Mouse (Mus musculus): ENCODE results near the gene 6030445D17Rik. TPM values are rescaled to one million over a fixed set of nuclear protein-coding genes. Genes with fewer than 3 reads are reported as not detected.

Gene 6030445D17Rik
- polyA plus RNA-seq, 1 experiment = 0.87 TPM

- 74% methylated on average over 1 of the region's 1 CpGs for WGBS
- Histone ChIP-seq H3K4me3 (replicated peaks; ENCODE audit: control insufficient read depth, low read depth, low read length) (no peak overlapping the region), H3K4me1 (ENCODE audit: control insufficient read depth, insufficient read depth, low read length) (no peaks in the 10 kb centered on the region), H3K27ac (ENCODE audit: control insufficient read depth, insufficient read depth, low read depth, low read length, poor library complexity) (no peak overlapping the region)
- TF ChIP-seq CTCF (IDR thresholded peaks at IDR 0.05; ENCODE audit: control insufficient read depth, insufficient read depth, low read length) = no peak
- TF ChIP-seq POLR2A (IDR thresholded peaks at IDR 0.05; ENCODE audit: borderline replicate concordance, control insufficient read depth, low read depth, low read length) = no peak
Observed at GRCm38 (mm10) chr4:136476692-136477091, 14.6 kb downstream of the 6030445D17Rik start.

- Histone ChIP-seq H3K4me1 (ENCODE audit: control insufficient read depth, insufficient read depth, low read length) (no peaks in the 10 kb centered on the region), H3K4me3 (replicated peaks; ENCODE audit: control insufficient read depth, low read depth, low read length) (no peak overlapping the region), H3K27ac (ENCODE audit: control insufficient read depth, insufficient read depth, low read depth, low read length, poor library complexity) (no peak overlapping the region)
- WGBS = 81% methylated on average over 2 of the region's 2 CpGs
- TF ChIP-seq CTCF (IDR thresholded peaks at IDR 0.05; ENCODE audit: control insufficient read depth, insufficient read depth, low read length) (no peak), POLR2A (IDR thresholded peaks at IDR 0.05; ENCODE audit: borderline replicate concordance, control insufficient read depth, low read depth, low read length) (no peak)
Observed at GRCm38 (mm10) chr4:136486549-136486948, 24.5 kb downstream of the 6030445D17Rik start.

GRCm38 (mm10) chr4:136495993-136496392 is 33.9 kb downstream of the 6030445D17Rik start:
- H3K27ac ChIP-seq (ENCODE audit: control insufficient read depth, insufficient read depth, low read depth, low read length, poor library complexity) = no peak overlapping the region
- no peaks in the 10 kb centered on the region for H3K4me1 ChIP-seq (ENCODE audit: control insufficient read depth, insufficient read depth, low read length)
- H3K4me3 ChIP-seq (replicated peaks; ENCODE audit: control insufficient read depth, low read depth, low read length) = no peak overlapping the region
- TF ChIP-seq CTCF (IDR thresholded peaks at IDR 0.05; ENCODE audit: control insufficient read depth, insufficient read depth, low read length) (no peak), POLR2A (IDR thresholded peaks at IDR 0.05; ENCODE audit: borderline replicate concordance, control insufficient read depth, low read depth, low read length) (no peak)

- Histone ChIP-seq H3K27ac (ENCODE audit: control insufficient read depth, insufficient read depth, low read depth, low read length, poor library complexity) (no peak overlapping the region), H3K4me1 (ENCODE audit: control insufficient read depth, insufficient read depth, low read length) (no peaks in the 10 kb centered on the region; the same call in 1 of the 2 replicates), H3K4me3 (replicated peaks; ENCODE audit: control insufficient read depth, low read depth, low read length) (no peak overlapping the region)
- TF ChIP-seq POLR2A (IDR thresholded peaks at IDR 0.05; ENCODE audit: borderline replicate concordance, control insufficient read depth, low read depth, low read length) (no peak), CTCF (IDR thresholded peaks at IDR 0.05; ENCODE audit: control insufficient read depth, insufficient read depth, low read length) (no peak)
- 14% methylated on average over 2 of the region's 2 CpGs for WGBS
Observed at GRCm38 (mm10) chr4:136505426-136506215, 43.6 kb downstream of the 6030445D17Rik start.

- WGBS = 62% methylated on average over 1 of the region's 1 CpGs
- no peak for TF ChIP-seq CTCF (IDR thresholded peaks at IDR 0.05; ENCODE audit: control insufficient read depth, insufficient read depth, low read length)
- no peak for TF ChIP-seq POLR2A (IDR thresholded peaks at IDR 0.05; ENCODE audit: borderline replicate concordance, control insufficient read depth, low read depth, low read length)
- Histone ChIP-seq H3K4me1 (ENCODE audit: control insufficient read depth, insufficient read depth, low read length) (no peaks in the 10 kb centered on the region; the same call in 1 of the 2 replicates), H3K27ac (ENCODE audit: control insufficient read depth, insufficient read depth, low read depth, low read length, poor library complexity) (no peak overlapping the region), H3K4me3 (replicated peaks; ENCODE audit: control insufficient read depth, low read depth, low read length) (no peak overlapping the region)
Observed at GRCm38 (mm10) chr4:136509857-136510256, 47.8 kb downstream of the 6030445D17Rik start.

- no peaks in the 10 kb centered on the region for H3K4me1 ChIP-seq (ENCODE audit: control insufficient read depth, insufficient read depth, low read length)
- no peak for TF ChIP-seq CTCF (IDR thresholded peaks at IDR 0.05; ENCODE audit: control insufficient read depth, insufficient read depth, low read length)
- TF ChIP-seq POLR2A (IDR thresholded peaks at IDR 0.05; ENCODE audit: borderline replicate concordance, control insufficient read depth, low read depth, low read length) = no peak
- no peak overlapping the region for H3K4me3 ChIP-seq (replicated peaks; ENCODE audit: control insufficient read depth, low read depth, low read length)
- H3K27ac ChIP-seq (ENCODE audit: control insufficient read depth, insufficient read depth, low read depth, low read length, poor library complexity) = no peak overlapping the region
- WGBS = 45% methylated on average over 4 of the region's 4 CpGs
Observed at GRCm38 (mm10) chr4:136511708-136512107, 49.7 kb downstream of the 6030445D17Rik start.

DNA sequence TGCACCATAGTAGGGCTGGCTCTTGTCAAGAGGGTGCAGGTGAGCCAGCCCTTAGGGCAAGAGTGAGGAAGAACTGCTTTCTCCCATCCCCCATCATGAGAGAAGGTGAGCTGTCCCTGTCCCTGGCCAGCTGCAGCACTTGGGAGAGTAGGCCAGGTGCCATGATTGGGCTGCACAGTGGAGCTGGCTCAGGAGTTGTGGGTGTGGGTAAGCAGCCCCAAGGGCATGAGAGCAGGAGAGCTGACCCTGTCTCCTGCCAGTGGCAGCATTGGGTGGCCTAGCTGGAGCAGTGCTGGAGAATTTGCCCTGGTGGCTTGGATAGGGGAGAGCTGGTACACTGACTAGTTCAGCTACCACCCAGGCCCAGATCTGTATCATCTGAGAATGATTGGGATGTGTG is 50.9 kb downstream of the 6030445D17Rik start:
- no peaks in the 10 kb centered on the region for H3K4me1 ChIP-seq (ENCODE audit: control insufficient read depth, insufficient read depth, low read length)
- no peak overlapping the region for H3K27ac ChIP-seq (ENCODE audit: control insufficient read depth, insufficient read depth, low read depth, low read length, poor library complexity)
- no peak overlapping the region for H3K4me3 ChIP-seq (replicated peaks; ENCODE audit: control insufficient read depth, low read depth, low read length)
- TF ChIP-seq CTCF (IDR thresholded peaks at IDR 0.05; ENCODE audit: control insufficient read depth, insufficient read depth, low read length) (no peak), POLR2A (IDR thresholded peaks at IDR 0.05; ENCODE audit: borderline replicate concordance, control insufficient read depth, low read depth, low read length) (no peak)

Other genes with a start within 250 kb of the 6030445D17Rik start
- 8.1 TPM in 1 of 2 replicates, not detected in the other for gene Tcea3, start 214.5 kb upstream of the 6030445D17Rik start, polyA plus RNA-seq (2011; ENCODE audit: insufficient read depth, insufficient read length, low replicate concordance, missing spikeins)
- 2.5 and 3.8 TPM in 2 replicates for gene Zfp46, start 177.6 kb upstream of the 6030445D17Rik start, polyA plus RNA-seq (2011; ENCODE audit: insufficient read depth, insufficient read length, low replicate concordance, missing spikeins)
- gene Hnrnpr, start 151.3 kb upstream of the 6030445D17Rik start, polyA plus RNA-seq (2011; ENCODE audit: insufficient read depth, insufficient read length, low replicate concordance, missing spikeins) = 76.2 and 86.6 TPM in 2 replicates
- not detected in 2 replicates for gene Htr1d, start 38.7 kb upstream of the 6030445D17Rik start, polyA plus RNA-seq (2011; ENCODE audit: insufficient read depth, insufficient read length, low replicate concordance, missing spikeins)
- 1.2 and 2.8 TPM in 2 replicates for gene Luzp1, start 7.5 kb downstream of the 6030445D17Rik start, polyA plus RNA-seq (2011; ENCODE audit: insufficient read depth, insufficient read length, low replicate concordance, missing spikeins)
- gene Kdm1a, start 140.5 kb downstream of the 6030445D17Rik start, polyA plus RNA-seq (2011; ENCODE audit: insufficient read depth, insufficient read length, low replicate concordance, missing spikeins) = 21.5 and 26.4 TPM in 2 replicates
- gene Tex46, start 148.2 kb downstream of the 6030445D17Rik start, polyA plus RNA-seq (2011; ENCODE audit: insufficient read depth, insufficient read length, low replicate concordance, missing spikeins) = not detected in 2 replicates
- not detected in 2 replicates for gene Lactbl1, start 160.4 kb downstream of the 6030445D17Rik start, polyA plus RNA-seq (2011; ENCODE audit: insufficient read depth, insufficient read length, low replicate concordance, missing spikeins)

Data from bone marrow, adult 2 months (tissue).